Mouse (Mus musculus) heart, embryonic 15.5 days (tissue): ENCODE data around the gene Trpm3. TPM values are rescaled to one million over a fixed set of nuclear protein-coding genes. Genes with fewer than 3 reads are reported as not detected.

Experiments used
- ATAC-seq: fragments of 200-750 bp; cut with Nextera tagmentation; replicated peaks from 2 replicates; pipeline ENCODE4 v1.8.0; 2017; ENCODE audit warnings: low read depth, moderate TSS enrichment; ENCODE audit not compliant: insufficient number of reproducible peaks, insufficient read depth, low FRiP score
- H3K27ac ChIP-seq: fragments of 300-500 bp; sonication (generic); 2 replicates; pipeline ENCODE4 v1.5.1; 2015; ENCODE audit warnings: mild to moderate bottlenecking, inconsistent platforms
- H3K27me3 ChIP-seq: fragments of 300-500 bp; sonication (generic); 2 replicates; pipeline ENCODE4 v1.6.1; 2015; ENCODE audit warnings: inconsistent platforms
- H3K36me3 ChIP-seq: fragments of 300-500 bp; sonication (generic); 2 replicates; pipeline ENCODE4 v1.6.1; 2015; ENCODE audit warnings: mild to moderate bottlenecking, inconsistent platforms
- H3K4me1 ChIP-seq: fragments of 300-500 bp; sonication (generic); replicated peaks from 2 replicates; pipeline ENCODE4 v1.6.1; 2015; ENCODE audit warnings: inconsistent platforms
- H3K4me2 ChIP-seq: fragments of 300-500 bp; sonication (generic); 2 replicates; pipeline ENCODE4 v1.6.1; 2015; ENCODE audit warnings: inconsistent platforms, mild to moderate bottlenecking, moderate library complexity
- H3K4me3 ChIP-seq: fragments of 300-500 bp; sonication (generic); 2 replicates; pipeline ENCODE4 v1.5.1; 2015; ENCODE audit warnings: mild to moderate bottlenecking, inconsistent platforms
- H3K9ac ChIP-seq: fragments of 300-500 bp; sonication (generic); 2 replicates; pipeline ENCODE4 v1.6.1; 2015; ENCODE audit warnings: mild to moderate bottlenecking, inconsistent platforms
- H3K9me3 ChIP-seq: fragments of 300-500 bp; sonication (generic); replicated peaks from 2 replicates; pipeline ENCODE4 v1.6.1; 2016; ENCODE audit warnings: inconsistent platforms
- WGBS: fragments of 180-500 bp; shearing (Covaris S2); methylation state at CpG from one replicate; pipeline ENCODE4 v1.1.7; 2015; ENCODE audit warnings: mixed read lengths; 5-methylcytosine and 5-hydroxymethylcytosine counted together
- polyA plus RNA-seq: library from polyadenylated mRNA; unstranded; fragments of >200 nt; fragmentation: Nextera tagmentation; extraction: Ambion mirVana; gene quantifications from 2 replicates; pipeline ENCODE4 v1.2.1, GENCODE M21; 2015

Gene Trpm3
- polyA plus RNA-seq, 1 experiment from 2014 or later: 0.55 TPM

- no peak overlapping the region for H3K9ac ChIP-seq
- H3K36me3 ChIP-seq: no peaks in the 10 kb centered on the region
- no peak overlapping the region for H3K4me2 ChIP-seq
- no peak overlapping the region for H3K4me3 ChIP-seq
- no peak overlapping the region for H3K27ac ChIP-seq
- H3K4me1 ChIP-seq: 0 out of 2 replicates have a peak, but pooled peaks cover 3% of the 10 kb centered on the region
- no peaks in the 10 kb centered on the region for H3K27me3 ChIP-seq
- no peaks in the 10 kb centered on the region for H3K9me3 ChIP-seq
- WGBS: 61% methylated on average over 2 of the region's 2 CpGs
- no peak for ATAC-seq
Measured at GRCm38 (mm10) chr19:22308081-22308480, 169.2 kb downstream of the Trpm3 start.

- no peaks in the 10 kb centered on the region for H3K27me3 ChIP-seq
- H3K4me2 ChIP-seq: no peak overlapping the region
- no peak overlapping the region for H3K9ac ChIP-seq
- H3K4me1 ChIP-seq: no peaks in the 10 kb centered on the region
- H3K4me3 ChIP-seq: no peak overlapping the region
- no peak for ATAC-seq
- 86% methylated on average over 4 of the region's 4 CpGs for WGBS
- no peaks in the 10 kb centered on the region for H3K9me3 ChIP-seq
- H3K36me3 ChIP-seq: no peaks in the 10 kb centered on the region
- no peak overlapping the region for H3K27ac ChIP-seq
Measured at GRCm38 (mm10) chr19:22317306-22317705, 178.5 kb downstream of the Trpm3 start.

GRCm38 (mm10) chr19:22326813-22327212, 188.0 kb downstream of the Trpm3 start:
- ATAC-seq: no peak
- Histone ChIP-seq H3K4me3 (no peak overlapping the region), H3K36me3 (no peaks in the 10 kb centered on the region)

GRCm38 (mm10) chr19:22327226-22327625, 188.4 kb downstream of the Trpm3 start:
- Histone ChIP-seq H3K27ac (no peak overlapping the region), H3K27me3 (no peaks in the 10 kb centered on the region), H3K4me1 (no peaks in the 10 kb centered on the region), H3K36me3 (no peaks in the 10 kb centered on the region), H3K9me3 (no peaks in the 10 kb centered on the region), H3K4me3 (no peak overlapping the region), H3K9ac (no peak overlapping the region), H3K4me2 (no peak overlapping the region)
- 44% methylated on average over 5 of the region's 5 CpGs for WGBS
- no peak for ATAC-seq

More at GRCm38 (mm10) chr19:22326813-22327212, 188.0 kb downstream of the Trpm3 start:
- Histone ChIP-seq H3K9ac (no peak overlapping the region), H3K27ac (no peak overlapping the region), H3K27me3 (no peaks in the 10 kb centered on the region), H3K9me3 (no peaks in the 10 kb centered on the region), H3K4me2 (no peak overlapping the region), H3K4me1 (no peaks in the 10 kb centered on the region)
- WGBS: 60% methylated on average over 2 of the region's 2 CpGs

GRCm38 (mm10) chr19:22336278-22336677, 197.4 kb downstream of the Trpm3 start:
- Histone ChIP-seq H3K4me1 (no peaks in the 10 kb centered on the region), H3K36me3 (no peaks in the 10 kb centered on the region), H3K27me3 (no peaks in the 10 kb centered on the region), H3K27ac (no peak overlapping the region), H3K4me2 (no peak overlapping the region), H3K4me3 (no peak overlapping the region), H3K9ac (no peak overlapping the region), H3K9me3 (no peaks in the 10 kb centered on the region)
- no peak for ATAC-seq
- WGBS: 89% methylated on average over 3 of the region's 3 CpGs

GRCm38 (mm10) chr19:22337468-22337867, 198.6 kb downstream of the Trpm3 start:
- Histone ChIP-seq H3K4me1 (no peaks in the 10 kb centered on the region), H3K9me3 (no peaks in the 10 kb centered on the region), H3K9ac (no peak overlapping the region), H3K36me3 (no peaks in the 10 kb centered on the region), H3K27me3 (no peaks in the 10 kb centered on the region), H3K27ac (no peak overlapping the region), H3K4me3 (no peak overlapping the region), H3K4me2 (no peak overlapping the region)
- WGBS: 18% methylated on average over 5 of the region's 5 CpGs
- ATAC-seq: no peak

- no peaks in the 10 kb centered on the region for H3K4me1 ChIP-seq
- H3K4me3 ChIP-seq: no peak overlapping the region
- WGBS: 66% methylated on average over 8 of the region's 8 CpGs
- H3K36me3 ChIP-seq: no peaks in the 10 kb centered on the region
- H3K4me2 ChIP-seq: no peak overlapping the region
- no peaks in the 10 kb centered on the region for H3K27me3 ChIP-seq
- H3K9ac ChIP-seq: no peak overlapping the region
- no peak for ATAC-seq
- no peak overlapping the region for H3K27ac ChIP-seq
- H3K9me3 ChIP-seq: no peaks in the 10 kb centered on the region
Measured at GRCm38 (mm10) chr19:22338927-22339326, 200.1 kb downstream of the Trpm3 start.

GRCm38 (mm10) chr19:22354037-22354541, 215.2 kb downstream of the Trpm3 start:
- 83% methylated on average over 14 of the region's 14 CpGs for WGBS
- no peaks in the 10 kb centered on the region for H3K36me3 ChIP-seq
- no peak overlapping the region for H3K4me2 ChIP-seq
- no peaks in the 10 kb centered on the region for H3K27me3 ChIP-seq
- H3K27ac ChIP-seq: no peak overlapping the region
- no peak overlapping the region for H3K4me3 ChIP-seq
- no peaks in the 10 kb centered on the region for H3K4me1 ChIP-seq
- H3K9ac ChIP-seq: no peak overlapping the region
- no peak for ATAC-seq
- no peaks in the 10 kb centered on the region for H3K9me3 ChIP-seq

- Histone ChIP-seq H3K4me3 (no peak overlapping the region), H3K4me1 (no peaks in the 10 kb centered on the region), H3K27ac (no peak overlapping the region), H3K9me3 (no peaks in the 10 kb centered on the region), H3K4me2 (no peak overlapping the region), H3K36me3 (no peaks in the 10 kb centered on the region), H3K9ac (no peak overlapping the region), H3K27me3 (no peaks in the 10 kb centered on the region)
- no peak for ATAC-seq
- 86% methylated on average over 3 of the region's 3 CpGs for WGBS
Measured at GRCm38 (mm10) chr19:22386890-22387289, 248.0 kb downstream of the Trpm3 start.

GRCm38 (mm10) chr19:22394700-22395099, 255.9 kb downstream of the Trpm3 start:
- H3K4me2 ChIP-seq: no peak overlapping the region
- H3K4me1 ChIP-seq: peaks cover 6% of the 10 kb centered on the region
- ATAC-seq: no peak
- H3K9me3 ChIP-seq: no peaks in the 10 kb centered on the region
- no peak overlapping the region for H3K9ac ChIP-seq
- H3K27me3 ChIP-seq: no peaks in the 10 kb centered on the region
- no peaks in the 10 kb centered on the region for H3K36me3 ChIP-seq
- WGBS: 91% methylated on average over 1 of the region's 1 CpGs
- no peak overlapping the region for H3K4me3 ChIP-seq
- H3K27ac ChIP-seq: no peak overlapping the region

- no peak overlapping the region for H3K4me3 ChIP-seq
- no peak overlapping the region for H3K27ac ChIP-seq
- H3K4me1 ChIP-seq: no peaks in the 10 kb centered on the region
- H3K9me3 ChIP-seq: no peaks in the 10 kb centered on the region
- WGBS: 81% methylated on average over 3 of the region's 3 CpGs
- H3K9ac ChIP-seq: no peak overlapping the region
- no peak overlapping the region for H3K4me2 ChIP-seq
- ATAC-seq: no peak
- no peaks in the 10 kb centered on the region for H3K27me3 ChIP-seq
- H3K36me3 ChIP-seq: no peaks in the 10 kb centered on the region
Measured at GRCm38 (mm10) chr19:22404049-22404448, 265.2 kb downstream of the Trpm3 start.

GRCm38 (mm10) chr19:22418239-22418638, 279.4 kb downstream of the Trpm3 start:
- H3K4me2 ChIP-seq: no peak overlapping the region
- no peak overlapping the region for H3K27ac ChIP-seq
- no peaks in the 10 kb centered on the region for H3K27me3 ChIP-seq
- 86% methylated on average over 3 of the region's 3 CpGs for WGBS
- peaks cover 3% of the 10 kb centered on the region; the same call in 1 of the 2 replicates for H3K4me1 ChIP-seq
- no peak for ATAC-seq
- H3K36me3 ChIP-seq: no peaks in the 10 kb centered on the region
- no peaks in the 10 kb centered on the region for H3K9me3 ChIP-seq
- no peak overlapping the region for H3K9ac ChIP-seq
- no peak overlapping the region for H3K4me3 ChIP-seq
